15 mouse cellular contexts compared by ENCODE assay signal in the genomic region with DNA sequence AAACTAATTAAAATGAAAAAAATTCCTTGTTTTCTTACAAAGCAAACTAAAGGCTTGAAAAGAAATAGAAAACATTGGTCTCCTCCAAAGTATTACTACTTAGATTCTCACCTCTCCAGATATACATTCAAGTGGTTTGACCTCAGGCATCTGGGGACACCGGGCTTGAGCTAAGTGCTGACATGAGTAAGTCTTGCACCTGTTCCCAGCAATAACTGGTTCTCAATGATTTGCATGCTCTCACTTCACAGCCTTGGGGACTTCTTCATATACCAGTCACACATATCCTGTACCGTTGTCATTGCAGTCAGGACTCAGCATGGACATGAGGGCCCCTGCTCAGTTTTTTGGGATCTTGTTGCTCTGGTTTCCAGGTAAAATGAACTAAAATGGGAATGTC.
"Had no signal": no experiment of that assay in that cellular context is flagged by ENCODE, and none has a peak within 500 bp of the region (broad histone marks: within the 10 kb centered on the region; RNA-seq: fewer than 3 reads in every experiment).

No protein-coding gene starts in this region.

- DNase-seq: retina, postnatal 1 day; right cerebral cortex, adult 18-20 months; right cerebral cortex, postnatal 14 days; right cerebral cortex, postnatal 25 days; right cerebral cortex, postnatal 4 days; thymus, adult 2 months; thymus, postnatal 14 days; thymus, postnatal 25 days; thymus, postnatal 36 days; thymus, postnatal 4 days had no signal

- H3K4me1 ChIP-seq: neural tube, embryonic 12.5 days; neural tube, embryonic 13.5 days; neural tube, embryonic 15.5 days; stomach, embryonic 15.5 days had no signal

- H3K27me3 ChIP-seq: neural tube, embryonic 12.5 days; neural tube, embryonic 13.5 days; neural tube, embryonic 15.5 days; stomach, embryonic 15.5 days had no signal

- H3K4me3 ChIP-seq: neural tube, embryonic 12.5 days; neural tube, embryonic 13.5 days; neural tube, embryonic 15.5 days; stomach, embryonic 15.5 days had no signal

- H3K4me2 ChIP-seq: neural tube, embryonic 12.5 days; neural tube, embryonic 13.5 days; neural tube, embryonic 15.5 days; stomach, embryonic 15.5 days had no signal

- H3K36me3 ChIP-seq: neural tube, embryonic 12.5 days; neural tube, embryonic 13.5 days; neural tube, embryonic 15.5 days; stomach, embryonic 15.5 days had no signal

- H3K9me3 ChIP-seq: neural tube, embryonic 12.5 days; neural tube, embryonic 13.5 days; neural tube, embryonic 15.5 days; stomach, embryonic 15.5 days had no signal

- H3K27ac ChIP-seq: neural tube, embryonic 12.5 days; neural tube, embryonic 13.5 days; neural tube, embryonic 15.5 days; stomach, embryonic 15.5 days; stomach, postnatal 0 days had no signal

- H3K9ac ChIP-seq: neural tube, embryonic 12.5 days; neural tube, embryonic 13.5 days; neural tube, embryonic 15.5 days; stomach, embryonic 15.5 days had no signal
